Mouse (Mus musculus): ENCODE results near the gene Cox6a2. TPM values are rescaled to one million over a fixed set of nuclear protein-coding genes. Genes with fewer than 3 reads are reported as not detected.

Cox6a2 gene
- total and polyA plus RNA-seq, 2 experiments, result 0.18 to 0.28 TPM

DNA sequence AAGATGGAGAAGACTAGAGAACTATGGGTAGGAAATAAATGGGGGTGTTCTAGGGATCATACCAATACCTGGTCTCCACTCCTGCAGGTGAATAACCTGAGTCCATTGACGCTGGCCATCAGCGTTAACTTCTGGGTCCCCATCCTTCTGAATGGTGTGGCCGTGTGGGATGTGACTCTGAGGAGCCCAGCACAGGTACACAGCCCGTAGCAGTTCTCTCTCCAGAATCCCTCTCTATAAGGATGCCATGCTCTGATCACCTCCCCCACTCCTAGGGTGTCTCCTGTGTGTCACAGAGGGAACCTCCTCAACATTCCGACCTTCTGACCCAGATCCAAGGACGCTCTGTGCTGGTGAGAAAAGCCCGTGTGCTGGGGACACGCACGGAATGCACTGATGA, 3.1 kb downstream of the Cox6a2 start:
- no peaks in the 10 kb centered on the region for H3K4me1 ChIP-seq (ENCODE audit: control insufficient read depth, insufficient read depth, low read length)
- H3K27ac ChIP-seq (replicated peaks; ENCODE audit: insufficient read depth, low read depth, low read length), result no peak overlapping the region
- H3K79me2 ChIP-seq (ENCODE audit: control insufficient read depth, insufficient read depth, low read length), result no peaks in the 10 kb centered on the region
- 71% methylated on average over 9 of the region's 9 CpGs for WGBS
- no peaks in the 10 kb centered on the region for H3K36me3 ChIP-seq (ENCODE audit: control insufficient read depth, insufficient read depth, low read length)
- DNase-seq (ENCODE audit: extremely low read depth, low read depth, low spot score), result no peak
- no peak overlapping the region for H3K4me3 ChIP-seq (ENCODE audit: insufficient read depth, low read depth, low read length)
- no peak overlapping the region for H3K9ac ChIP-seq (ENCODE audit: low read depth, low read length)
- no peak for TF ChIP-seq POLR2A (IDR thresholded peaks at IDR 0.05; ENCODE audit: extremely low read depth, insufficient read depth, low read length)
- no peak for TF ChIP-seq CTCF (IDR thresholded peaks at IDR 0.05; ENCODE audit: low read depth, low read length)
- no peaks in the 10 kb centered on the region for H3K27me3 ChIP-seq (ENCODE audit: control insufficient read depth, insufficient read depth, low read length)

DNA sequence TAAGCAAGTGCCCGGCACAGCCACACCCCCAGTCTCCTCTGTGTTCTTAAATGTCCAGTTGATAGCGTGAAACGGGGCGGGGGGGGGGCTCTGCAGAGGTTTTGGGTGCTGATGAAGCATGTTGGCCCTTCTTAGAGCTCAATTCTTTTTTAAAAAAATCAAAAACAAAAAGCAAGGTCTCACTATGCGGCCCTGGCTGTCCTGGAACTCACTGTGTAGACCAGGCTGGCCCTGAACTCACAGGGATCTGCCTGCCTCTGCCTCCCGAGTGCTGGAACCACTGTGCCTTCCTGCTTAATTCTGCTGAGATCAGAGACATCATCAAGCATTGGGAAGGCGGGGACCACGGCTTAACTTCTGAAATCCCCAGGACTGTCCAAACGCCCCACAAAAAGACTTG, 4.6 kb downstream of the Cox6a2 start:
- Histone ChIP-seq H3K27ac (replicated peaks; ENCODE audit: insufficient read depth, low read depth, low read length) (no peak overlapping the region), H3K9ac (ENCODE audit: low read depth, low read length) (no peak overlapping the region), H3K36me3 (ENCODE audit: control insufficient read depth, insufficient read depth, low read length) (no peaks in the 10 kb centered on the region), H3K4me1 (ENCODE audit: control insufficient read depth, insufficient read depth, low read length) (no peaks in the 10 kb centered on the region), H3K27me3 (ENCODE audit: control insufficient read depth, insufficient read depth, low read length) (no peaks in the 10 kb centered on the region), H3K79me2 (ENCODE audit: control insufficient read depth, insufficient read depth, low read length) (no peaks in the 10 kb centered on the region), H3K4me3 (ENCODE audit: insufficient read depth, low read depth, low read length) (no peak overlapping the region)
- no peak for DNase-seq (ENCODE audit: extremely low read depth, low read depth, low spot score)
- 85% methylated on average over 9 of the region's 9 CpGs for WGBS
- TF ChIP-seq CTCF (IDR thresholded peaks at IDR 0.05; ENCODE audit: low read depth, low read length) (no peak), POLR2A (IDR thresholded peaks at IDR 0.05; ENCODE audit: extremely low read depth, insufficient read depth, low read length) (no peak)

DNA sequence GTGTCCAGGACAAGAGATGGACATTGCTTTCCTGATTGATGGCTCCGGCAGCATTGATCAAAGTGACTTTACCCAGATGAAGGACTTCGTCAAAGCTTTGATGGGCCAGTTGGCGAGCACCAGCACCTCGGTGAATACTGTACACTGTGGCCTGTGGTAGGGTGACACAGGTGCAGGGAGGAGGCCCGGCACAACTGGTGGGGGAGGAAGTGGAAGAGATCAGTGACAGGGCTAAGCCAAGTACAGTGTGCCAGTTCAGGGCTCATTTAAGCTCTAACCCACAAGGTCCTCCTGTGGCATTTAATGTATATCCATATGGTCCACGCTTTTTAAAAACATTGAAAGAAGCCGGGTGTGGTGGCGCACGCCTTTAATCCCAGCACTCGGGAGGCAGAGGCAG, 24.5 kb downstream of the Cox6a2 start:
- no peak overlapping the region for H3K27ac ChIP-seq (replicated peaks; ENCODE audit: insufficient read depth, low read depth, low read length)
- no peaks in the 10 kb centered on the region for H3K4me1 ChIP-seq (ENCODE audit: control insufficient read depth, insufficient read depth, low read length)
- H3K27me3 ChIP-seq (ENCODE audit: control insufficient read depth, insufficient read depth, low read length), result no peaks in the 10 kb centered on the region
- H3K4me3 ChIP-seq (ENCODE audit: insufficient read depth, low read depth, low read length), result no peak overlapping the region
- H3K36me3 ChIP-seq (ENCODE audit: control insufficient read depth, insufficient read depth, low read length), result no peaks in the 10 kb centered on the region
- H3K9ac ChIP-seq (ENCODE audit: low read depth, low read length), result no peak overlapping the region
- TF ChIP-seq CTCF (IDR thresholded peaks at IDR 0.05; ENCODE audit: low read depth, low read length) (no peak), POLR2A (IDR thresholded peaks at IDR 0.05; ENCODE audit: extremely low read depth, insufficient read depth, low read length) (no peak)
- no peak for DNase-seq (ENCODE audit: extremely low read depth, low read depth, low spot score)
- whole genome bisulfite sequencing, result 87% methylated on average over 10 of the region's 10 CpGs
- no peaks in the 10 kb centered on the region for H3K79me2 ChIP-seq (ENCODE audit: control insufficient read depth, insufficient read depth, low read length)

DNA sequence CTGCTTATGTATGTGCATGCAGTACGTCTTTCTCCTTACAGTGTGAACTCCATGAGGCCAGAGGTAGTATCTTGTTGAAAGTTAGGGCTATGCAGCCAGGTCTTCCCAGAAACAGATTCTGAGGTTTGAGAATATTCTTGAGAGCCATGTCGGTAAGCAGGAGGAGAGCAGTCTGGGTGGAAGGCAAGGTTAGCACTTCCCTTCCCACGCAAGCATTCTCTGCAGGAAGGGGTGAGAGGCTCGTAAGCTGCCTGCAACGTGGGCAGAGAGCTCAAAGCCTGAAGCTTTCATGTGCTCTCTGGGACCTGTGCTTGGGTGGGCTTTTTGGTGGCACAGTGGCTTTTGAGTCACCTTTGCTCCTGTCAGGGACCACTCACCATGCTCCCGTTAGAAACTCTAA, 25.6 kb downstream of the Cox6a2 start:
- Histone ChIP-seq H3K27me3 (ENCODE audit: control insufficient read depth, insufficient read depth, low read length) (no peaks in the 10 kb centered on the region), H3K79me2 (ENCODE audit: control insufficient read depth, insufficient read depth, low read length) (no peaks in the 10 kb centered on the region), H3K36me3 (ENCODE audit: control insufficient read depth, insufficient read depth, low read length) (no peaks in the 10 kb centered on the region), H3K27ac (replicated peaks; ENCODE audit: insufficient read depth, low read depth, low read length) (no peak overlapping the region), H3K4me3 (ENCODE audit: insufficient read depth, low read depth, low read length) (no peak overlapping the region), H3K9ac (ENCODE audit: low read depth, low read length) (no peak overlapping the region), H3K4me1 (ENCODE audit: control insufficient read depth, insufficient read depth, low read length) (no peaks in the 10 kb centered on the region)
- TF ChIP-seq CTCF (IDR thresholded peaks at IDR 0.05; ENCODE audit: low read depth, low read length) (no peak), POLR2A (IDR thresholded peaks at IDR 0.05; ENCODE audit: extremely low read depth, insufficient read depth, low read length) (no peak)
- WGBS, result 68% methylated on average over 6 of the region's 6 CpGs
- DNase-seq (ENCODE audit: extremely low read depth, low read depth, low spot score), result no peak

DNA sequence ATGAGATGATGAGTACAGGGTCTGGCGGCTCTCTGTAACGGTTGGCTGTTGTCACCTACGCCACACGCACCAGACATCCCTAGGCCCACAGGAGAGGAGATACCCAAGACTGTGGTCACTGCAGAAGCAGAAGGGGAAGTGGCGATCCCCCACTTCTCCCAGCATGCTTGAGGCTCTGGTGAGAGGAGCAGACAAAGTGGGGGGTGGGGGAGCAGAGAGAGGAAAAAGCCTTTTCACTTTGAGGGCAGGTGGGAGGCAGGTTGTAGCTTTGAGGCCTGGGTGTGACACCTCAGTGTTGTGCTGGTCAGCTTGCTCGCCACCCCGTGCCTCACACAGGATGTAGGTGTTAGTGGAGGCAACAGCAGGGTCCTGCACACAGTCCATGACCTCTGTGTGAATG, 26.1 kb downstream of the Cox6a2 start:
- WGBS, result 77% methylated on average over 7 of the region's 7 CpGs
- H3K36me3 ChIP-seq (ENCODE audit: control insufficient read depth, insufficient read depth, low read length), result no peaks in the 10 kb centered on the region
- no peak overlapping the region for H3K4me3 ChIP-seq (ENCODE audit: insufficient read depth, low read depth, low read length)
- no peaks in the 10 kb centered on the region for H3K79me2 ChIP-seq (ENCODE audit: control insufficient read depth, insufficient read depth, low read length)
- no peak overlapping the region for H3K27ac ChIP-seq (replicated peaks; ENCODE audit: insufficient read depth, low read depth, low read length)
- no peaks in the 10 kb centered on the region for H3K27me3 ChIP-seq (ENCODE audit: control insufficient read depth, insufficient read depth, low read length)
- no peaks in the 10 kb centered on the region for H3K4me1 ChIP-seq (ENCODE audit: control insufficient read depth, insufficient read depth, low read length)
- H3K9ac ChIP-seq (ENCODE audit: low read depth, low read length), result no peak overlapping the region
- DNase-seq (ENCODE audit: extremely low read depth, low read depth, low spot score), result no peak
- TF ChIP-seq POLR2A (IDR thresholded peaks at IDR 0.05; ENCODE audit: extremely low read depth, insufficient read depth, low read length) (no peak), CTCF (IDR thresholded peaks at IDR 0.05; ENCODE audit: low read depth, low read length) (no peak)

DNA sequence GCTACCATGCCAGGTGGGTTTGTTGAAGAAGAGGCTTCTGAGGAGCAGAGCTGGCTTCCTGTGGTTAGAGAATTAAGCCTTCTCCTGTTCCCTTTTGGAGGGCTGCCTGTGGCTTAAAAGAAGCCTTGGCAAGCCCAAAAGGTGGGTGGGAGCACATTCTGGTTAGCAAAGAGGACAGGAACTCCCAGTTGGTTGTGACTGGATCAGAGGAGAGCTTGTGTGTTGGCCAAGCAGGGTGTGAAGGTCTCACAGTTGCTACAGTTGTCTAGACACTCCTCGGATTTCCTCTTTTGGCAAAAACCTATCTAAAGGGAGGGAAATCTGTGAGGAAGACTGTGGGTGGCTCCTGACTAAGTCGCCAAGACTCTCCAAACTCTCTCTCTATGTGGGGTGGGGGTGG, 27.8 kb downstream of the Cox6a2 start:
- DNase-seq (ENCODE audit: extremely low read depth, low read depth, low spot score), result no peak
- H3K27me3 ChIP-seq (ENCODE audit: control insufficient read depth, insufficient read depth, low read length), result no peaks in the 10 kb centered on the region
- H3K79me2 ChIP-seq (ENCODE audit: control insufficient read depth, insufficient read depth, low read length), result no peaks in the 10 kb centered on the region
- no peak overlapping the region for H3K27ac ChIP-seq (replicated peaks; ENCODE audit: insufficient read depth, low read depth, low read length)
- WGBS, result 71% methylated on average over 2 of the region's 2 CpGs
- TF ChIP-seq CTCF (IDR thresholded peaks at IDR 0.05; ENCODE audit: low read depth, low read length) (no peak), POLR2A (IDR thresholded peaks at IDR 0.05; ENCODE audit: extremely low read depth, insufficient read depth, low read length) (no peak)
- no peak overlapping the region for H3K4me3 ChIP-seq (ENCODE audit: insufficient read depth, low read depth, low read length)
- no peaks in the 10 kb centered on the region for H3K4me1 ChIP-seq (ENCODE audit: control insufficient read depth, insufficient read depth, low read length)
- H3K9ac ChIP-seq (ENCODE audit: low read depth, low read length), result no peak overlapping the region
- no peaks in the 10 kb centered on the region for H3K36me3 ChIP-seq (ENCODE audit: control insufficient read depth, insufficient read depth, low read length)

Data from liver, adult 2 months (tissue).